Mouse (Mus musculus) telencephalon, adult 2 months (tissue): Measurements from ENCODE around the gene Tmem161a.

Experiments used
- DNase-seq: peaks from one replicate; pipeline ENCODE4 v3.0.0-alpha.2; 2011; ENCODE audit warnings: low read depth, low spot score

Gene Tmem161a

DNA sequence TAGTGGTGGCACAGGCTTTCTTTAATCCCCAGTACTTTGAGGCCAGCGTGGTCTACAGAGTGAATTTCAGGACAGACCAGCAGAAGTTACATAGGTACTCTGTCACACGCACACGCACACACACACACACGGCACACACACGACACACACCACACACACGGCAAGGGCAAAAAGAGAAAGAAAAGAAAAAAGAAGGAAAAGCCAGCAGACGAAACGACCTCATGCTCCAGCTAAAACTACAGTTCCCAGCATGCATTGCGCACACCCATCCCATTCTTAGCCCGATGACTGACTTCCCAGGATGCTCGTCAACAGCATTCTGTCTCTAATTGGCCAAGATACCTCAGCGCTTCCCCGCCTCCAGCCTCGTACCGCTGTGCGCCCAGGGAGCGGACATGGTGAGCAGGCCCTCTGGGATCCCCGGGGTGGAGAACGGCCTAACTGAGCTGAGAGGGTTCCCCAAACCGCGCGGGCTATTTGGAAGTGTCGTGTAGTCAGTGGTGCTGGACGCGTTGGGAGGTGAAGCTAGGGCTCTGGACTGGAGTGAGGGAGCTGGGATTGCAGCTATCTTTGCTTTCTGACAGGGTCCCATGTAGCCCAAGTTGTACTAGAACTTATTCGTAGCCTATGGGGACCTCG lies at the start of gene Tmem161a:
Tmem161a (plus strand) TSS at position 314 of the 639 bp plus-strand sequence.
- DNase-seq = peak; percentile 96

DNA sequence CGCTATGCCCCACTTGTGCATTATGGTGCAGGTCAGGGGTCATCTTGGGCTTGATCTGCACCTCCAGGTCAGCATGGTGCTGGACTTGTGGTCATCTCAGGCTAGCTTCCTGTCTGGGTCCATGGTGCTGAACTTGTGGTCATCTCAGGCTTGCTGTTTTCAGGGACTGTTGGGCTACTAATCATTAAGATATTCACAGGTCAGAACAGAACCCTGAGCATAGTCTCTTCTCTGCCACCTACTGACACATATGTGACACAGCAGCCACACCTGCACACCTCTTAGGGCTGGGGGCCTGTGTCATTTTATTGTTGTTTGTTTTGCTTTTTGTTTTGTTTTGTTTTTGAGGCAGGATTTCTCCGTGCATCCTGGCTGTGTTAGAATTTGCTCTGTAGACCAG lies 49.3 kb upstream of the Tmem161a start:
- no peak for DNase-seq

- DNase-seq = peak; percentile 48
These were observed 47.2 kb upstream of the Tmem161a start for GRCm38 (mm10) chr8:70124992-70125391.

- no peak for DNase-seq
These were observed 43.7 kb upstream of the Tmem161a start for GRCm38 (mm10) chr8:70128435-70128834.

GRCm38 (mm10) chr8:70129309-70129952 lies 42.7 kb upstream of the Tmem161a start:
- no peak for DNase-seq

- DNase-seq = no peak
These were observed 42.1 kb upstream of the Tmem161a start for GRCm38 (mm10) chr8:70130066-70130465.

DNA sequence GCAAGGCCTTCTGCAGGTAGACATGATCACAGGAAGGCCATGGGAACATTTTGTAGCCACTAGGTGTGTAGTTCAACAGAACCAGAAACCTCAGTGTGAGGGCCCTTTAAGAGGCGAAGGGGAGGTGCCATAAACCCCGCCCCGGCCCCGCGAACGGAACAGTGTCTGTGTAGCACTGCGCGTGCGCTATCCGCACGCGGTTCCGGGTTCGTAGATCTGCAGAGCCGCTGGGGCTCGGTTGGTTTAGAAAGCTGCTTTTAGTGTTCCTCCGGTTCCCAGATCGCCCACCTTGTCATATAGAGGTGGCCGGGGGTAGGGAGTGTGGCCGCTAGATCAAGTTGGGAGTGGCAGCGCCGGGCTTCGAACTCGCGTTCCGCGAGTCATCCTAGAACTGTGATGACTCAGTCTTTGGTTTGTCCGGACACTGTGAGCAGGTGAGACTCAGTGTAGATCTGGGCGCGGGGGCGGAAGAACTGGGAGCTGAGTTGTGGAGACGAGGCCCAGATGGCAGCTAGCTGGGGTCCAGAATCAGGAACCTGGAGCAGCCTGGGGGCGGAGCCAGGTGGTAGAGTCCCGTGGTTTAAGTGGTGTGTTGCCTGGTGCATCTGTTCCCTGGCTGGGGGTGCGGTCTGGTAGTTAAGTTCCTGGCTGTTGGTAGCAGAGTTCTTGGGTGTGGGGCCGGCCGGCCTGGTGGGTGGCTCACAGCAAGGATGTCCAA lies 40.8 kb upstream of the Tmem161a start, which contains the start of gene Nr2c2ap:
Nr2c2ap (plus strand) TSS at position 168 of the 718 bp plus-strand sequence.
- peak; percentile 65 for DNase-seq

- no peak for DNase-seq
These were observed 38.1 kb upstream of the Tmem161a start for GRCm38 (mm10) chr8:70134086-70134485.

GRCm38 (mm10) chr8:70134931-70135330 lies 37.2 kb upstream of the Tmem161a start:
- no peak for DNase-seq

DNA sequence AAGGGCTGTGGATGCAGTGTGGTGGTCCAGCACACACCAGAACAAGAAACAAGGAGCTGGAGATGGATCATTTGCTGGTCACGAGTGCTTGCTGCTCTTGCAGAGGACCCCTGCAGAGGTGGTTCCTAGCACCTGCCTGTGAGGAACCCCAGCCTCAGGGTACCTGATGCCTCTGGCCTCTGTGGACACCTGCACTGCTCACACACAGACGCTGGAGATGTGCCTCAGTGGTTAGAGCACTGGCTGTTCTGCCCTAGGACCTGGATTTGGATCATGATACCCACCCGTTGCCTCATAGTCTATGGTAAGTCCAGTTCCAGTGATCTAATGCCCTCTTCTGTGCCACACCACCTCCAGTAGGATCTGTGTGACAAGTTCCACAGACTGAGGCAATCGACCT lies 35.6 kb upstream of the Tmem161a start:
- DNase-seq = no peak

GRCm38 (mm10) chr8:70137890-70138289 lies 34.3 kb upstream of the Tmem161a start:
- DNase-seq = no peak

DNA sequence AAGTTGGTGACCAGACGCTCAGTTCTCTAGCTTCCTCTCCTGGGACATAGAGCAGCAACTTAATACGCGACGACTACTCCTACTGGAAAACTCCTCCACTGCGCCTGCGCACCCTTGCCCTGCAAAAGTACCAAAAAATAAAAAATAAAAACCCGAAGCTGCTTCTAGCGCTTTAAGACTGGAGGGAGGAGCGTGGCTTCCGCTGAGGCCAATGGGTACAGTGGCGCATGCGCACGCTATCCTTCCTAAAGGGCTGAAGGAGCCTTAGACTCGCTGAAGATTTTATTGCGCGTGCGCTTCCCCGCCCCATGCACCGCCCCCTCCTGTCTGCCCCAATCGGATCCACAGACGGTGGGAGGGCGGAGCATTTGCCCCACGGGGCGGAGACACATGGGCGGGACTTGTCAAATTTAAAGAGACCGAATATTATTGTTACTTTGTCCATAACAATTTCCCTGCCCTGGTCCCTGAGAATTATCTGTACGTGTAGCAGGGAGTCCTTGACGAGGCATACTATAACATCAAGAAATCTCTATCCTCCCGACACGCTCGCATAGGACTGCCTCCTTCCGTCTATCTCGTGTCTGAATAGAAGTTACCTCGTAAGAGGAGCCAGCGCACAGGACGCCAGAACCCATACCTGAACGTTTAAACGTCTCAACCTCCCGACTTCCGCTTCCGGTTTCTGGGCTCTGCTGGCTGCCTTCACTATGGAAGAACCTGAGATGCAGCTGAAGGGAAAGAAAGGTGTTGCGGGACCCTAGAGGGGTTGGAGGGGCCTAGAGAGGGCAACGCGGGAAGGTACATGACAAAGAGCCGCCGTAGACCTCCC lies 32.9 kb upstream of the Tmem161a start, which contains the start of the genes Rfxank, Borcs8 and Mef2b:
Rfxank (minus strand) TSS at position 129 of the 832 bp plus-strand sequence.
Borcs8 (plus strand) TSS at position 474 of the 832 bp plus-strand sequence.
Mef2b (plus strand) TSS at position 686 of the 832 bp plus-strand sequence.
- peak; percentile 99 for DNase-seq

GRCm38 (mm10) chr8:70139981-70140380 lies 32.2 kb upstream of the Tmem161a start:
- no peak for DNase-seq

DNA sequence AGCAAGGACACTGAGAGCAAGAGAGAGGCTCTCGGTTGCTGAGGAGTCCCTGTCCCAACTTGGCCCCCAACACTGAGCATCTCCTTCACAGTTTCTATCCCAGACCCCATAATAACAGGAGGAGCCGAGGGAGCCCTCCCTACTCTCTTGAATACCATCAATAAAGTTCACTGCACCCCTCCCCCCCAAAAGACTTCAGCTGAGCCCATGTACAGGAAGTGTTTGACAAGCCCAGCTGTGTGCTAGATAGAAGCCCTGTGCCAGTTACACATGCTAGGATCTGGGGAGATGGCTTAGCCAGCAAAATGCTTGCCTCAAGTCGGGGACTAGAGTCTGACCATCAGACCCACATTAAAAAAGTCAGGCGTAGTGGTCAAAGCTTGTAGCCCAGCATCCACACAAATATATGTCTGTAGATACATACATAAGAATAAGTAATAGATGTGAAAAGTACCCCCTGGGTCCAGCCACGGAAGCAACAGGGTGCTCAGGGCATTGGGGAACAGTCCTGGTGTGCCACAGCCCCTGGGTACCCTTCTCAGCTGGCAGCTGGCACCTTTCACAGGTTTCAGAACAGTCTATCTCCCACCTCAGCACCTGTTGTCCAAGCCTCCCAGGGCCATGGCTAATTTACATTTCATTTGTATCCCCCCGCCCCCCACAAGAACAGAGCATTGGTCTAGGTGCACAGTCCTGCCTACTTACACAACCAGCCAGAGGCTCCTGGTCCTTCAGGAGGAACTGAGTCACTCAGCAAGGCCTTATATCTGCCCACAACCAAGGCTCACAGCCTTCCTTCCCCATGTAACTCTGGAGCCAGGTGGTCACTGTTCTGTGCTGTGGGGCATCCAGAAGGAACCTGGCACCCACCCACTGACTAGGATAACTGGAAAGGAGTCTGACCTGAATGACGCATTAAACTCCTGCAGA lies 24.2 kb upstream of the Tmem161a start:
- no peak for DNase-seq

DNA sequence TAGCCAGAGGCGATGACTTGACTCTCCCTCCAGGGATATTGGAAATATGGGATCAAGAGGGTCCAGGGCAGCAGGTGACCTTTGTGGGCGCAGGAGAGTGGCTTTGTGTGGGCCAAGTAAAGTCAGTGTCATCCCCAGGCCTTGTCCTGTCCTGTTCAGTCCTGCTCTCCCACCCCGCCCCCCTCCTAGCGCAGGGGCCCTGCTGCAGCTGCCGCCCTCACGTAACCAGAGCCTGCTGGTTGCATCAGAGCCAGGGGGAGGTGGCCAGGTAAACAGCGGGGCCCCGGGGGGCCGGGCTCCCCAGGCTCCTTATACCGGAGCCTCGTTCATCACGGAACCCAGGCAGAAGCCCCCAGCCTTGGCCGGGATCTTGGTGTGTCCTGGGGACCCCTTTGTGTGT lies 22.0 kb upstream of the Tmem161a start:
- DNase-seq = no peak

- DNase-seq = peak; percentile 19
These were observed 19.5 kb upstream of the Tmem161a start for GRCm38 (mm10) chr8:70152537-70153257.

DNA sequence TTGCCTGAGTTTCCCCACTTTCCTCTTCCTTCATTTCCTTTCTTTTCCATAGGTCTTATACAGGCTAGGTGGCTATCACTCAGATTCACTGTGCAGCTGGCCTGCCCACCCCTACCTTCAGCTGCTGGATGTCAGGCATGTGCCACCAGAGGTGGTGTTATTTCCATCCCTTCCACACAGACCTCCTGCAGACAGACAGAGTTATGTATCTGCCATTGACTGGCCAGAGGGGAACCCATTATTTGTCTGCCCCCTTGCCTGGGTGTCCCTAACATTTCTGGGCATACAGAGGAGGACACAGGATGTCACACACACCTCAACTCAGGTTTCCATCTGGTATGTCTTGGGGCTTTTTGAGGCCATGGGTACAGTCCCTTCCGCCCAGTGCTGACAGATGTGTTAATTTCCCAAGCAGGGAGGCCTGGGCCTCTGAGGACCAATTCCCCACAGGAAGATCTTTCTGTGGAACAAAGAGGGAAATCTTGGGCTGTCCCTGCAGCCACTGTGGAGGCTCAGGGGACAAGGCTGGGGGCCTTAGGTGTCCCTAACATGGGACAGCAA lies 14.8 kb upstream of the Tmem161a start:
- no peak for DNase-seq

- DNase-seq = peak; percentile 26
These were observed 13.9 kb upstream of the Tmem161a start for GRCm38 (mm10) chr8:70158069-70158853.

DNA sequence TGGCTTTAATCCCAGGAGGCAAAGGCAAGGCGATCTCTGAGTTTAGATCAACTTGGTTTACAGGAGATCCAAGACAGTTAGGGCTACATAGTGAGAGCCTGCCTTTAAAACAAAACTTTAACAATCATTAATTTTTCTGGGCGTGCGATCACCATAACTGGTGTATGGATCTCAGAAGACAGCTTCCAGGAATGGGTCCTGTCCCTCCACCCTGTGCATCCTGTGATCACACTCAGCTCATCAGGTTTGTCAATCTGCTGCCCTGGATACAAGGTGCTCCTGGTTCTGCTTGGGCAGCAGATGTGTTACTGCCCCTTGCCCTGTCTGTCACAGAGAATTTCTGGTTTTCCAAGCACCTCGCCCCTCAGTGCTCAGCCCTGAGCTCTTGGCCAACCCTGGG lies 12.9 kb upstream of the Tmem161a start:
- no peak for DNase-seq
